Mouse (Mus musculus): ENCODE data around the gene Krtap2-4.
"Not testable (repeated sequence)": the region's sequence is repeated elsewhere in the genome, so short reads cannot be mapped to it uniquely, and the experiment has no call there.

GRCm38 (mm10) chr11:99658467-99659010 is 43.9 kb upstream of the Krtap2-4 start, which contains the start of gene Gm11563:
- not testable (repeated sequence) for TF ChIP-seq CTCF (IDR thresholded peaks at IDR 0.05; ENCODE audit: insufficient read depth, low read length); POLR2A (IDR thresholded peaks at IDR 0.05; ENCODE audit: borderline replicate concordance, extremely low read depth, low read depth, low read length)
